In genomic region chr2:164385927-164386763, GRCm38 (mm10) we compare ENCODE assay signal across 8 mouse cellular contexts. TPM values are rescaled to one million over a fixed set of nuclear protein-coding genes. Genes with fewer than 3 reads are reported as not detected.
A peak's percentile ranks its signal among the peaks of the same experiment; 100 is the strongest.
DNase-seq lines count a peak whose midpoint lies in the region; ATAC-seq lines count a peak whose summit lies in the region.

No protein-coding gene starts in this region.

- H3K27me3 ChIP-seq in forebrain, embryonic 11.5 days (ENCODE audit: control insufficient read depth, insufficient read depth, low read length): peaks cover 12% of the 10 kb centered on the region
- peaks cover 12% of the 10 kb centered on the region for H3K27me3 ChIP-seq in limb, embryonic 11.5 days (ENCODE audit: control insufficient read depth, insufficient read depth, low read length)
- H3K27me3 ChIP-seq in stomach, embryonic 14.5 days (ENCODE audit: control insufficient read depth, insufficient read depth, low read length): no peaks in the 10 kb centered on the region

- H3K4me2 ChIP-seq in forebrain, embryonic 11.5 days (ENCODE audit: low read depth, low read length, severe bottlenecking): peak overlapping the region; percentile 6; the same call in 1 of the 2 replicates
- H3K4me2 ChIP-seq in limb, embryonic 11.5 days (ENCODE audit: low read depth, severe bottlenecking): no peak overlapping the region
- peak overlapping the region; percentile 16; the same call in 1 of the 2 replicates for H3K4me2 ChIP-seq in stomach, embryonic 14.5 days (replicated peaks; ENCODE audit: low read depth, low read length)

- intact Hi-C loops in heart, postnatal 25 days (cut with DNase I): loop anchor here (5.0 kb wide), 1 partner anchor 284 kb away; no protein-coding TSS in a partner anchor

- no peak overlapping the region for H3K4me3 ChIP-seq in forebrain, embryonic 11.5 days (ENCODE audit: low read depth, low read length)
- H3K4me3 ChIP-seq in limb, embryonic 11.5 days (ENCODE audit: low read depth, low read length): no peak overlapping the region
- H3K4me3 ChIP-seq in stomach, embryonic 14.5 days (ENCODE audit: low read depth, low read length): no peak overlapping the region

- peaks cover 4% of the 10 kb centered on the region; the same call in 1 of the 2 replicates for H3K4me1 ChIP-seq in forebrain, embryonic 11.5 days (replicated peaks; ENCODE audit: control insufficient read depth, insufficient read depth, low read length)
- H3K4me1 ChIP-seq in limb, embryonic 11.5 days (ENCODE audit: control insufficient read depth, insufficient read depth, low read length): peaks cover 8% of the 10 kb centered on the region; the same call in 1 of the 2 replicates
- peaks cover 14% of the 10 kb centered on the region; the same call in 1 of the 2 replicates for H3K4me1 ChIP-seq in stomach, embryonic 14.5 days (ENCODE audit: control insufficient read depth, insufficient read depth, low read length)

- WGBS in forebrain, embryonic 11.5 days: 6% methylated on average over 18 of the region's 18 CpGs
- WGBS in limb, embryonic 11.5 days: 15% methylated on average over 18 of the region's 18 CpGs
- 17% methylated on average over 18 of the region's 18 CpGs for WGBS in stomach, embryonic 14.5 days

- H3K9ac ChIP-seq in forebrain, embryonic 11.5 days (ENCODE audit: low read length): no peak overlapping the region
- no peak overlapping the region for H3K9ac ChIP-seq in limb, embryonic 11.5 days (ENCODE audit: low read length)
- H3K9ac ChIP-seq in stomach, embryonic 14.5 days (replicated peaks; ENCODE audit: low read depth, low read length): no peak overlapping the region

- H3K9me3 ChIP-seq in forebrain, embryonic 11.5 days (ENCODE audit: control insufficient read depth, low read length): no peaks in the 10 kb centered on the region
- H3K9me3 ChIP-seq in limb, embryonic 11.5 days (ENCODE audit: control insufficient read depth, low read length): no peaks in the 10 kb centered on the region
- H3K9me3 ChIP-seq in stomach, embryonic 14.5 days (ENCODE audit: control insufficient read depth, low read depth, low read length): no peaks in the 10 kb centered on the region

- no peaks in the 10 kb centered on the region for H3K36me3 ChIP-seq in forebrain, embryonic 11.5 days (ENCODE audit: control insufficient read depth, insufficient read depth, low read length)
- no peaks in the 10 kb centered on the region for H3K36me3 ChIP-seq in limb, embryonic 11.5 days (ENCODE audit: control insufficient read depth, insufficient read depth, low read length)
- no peaks in the 10 kb centered on the region for H3K36me3 ChIP-seq in stomach, embryonic 14.5 days (ENCODE audit: control insufficient read depth, insufficient read depth, low read length)

- peak; percentile 47 for DNase-seq in heart, postnatal 4 days
- DNase-seq in heart, postnatal 25 days (ENCODE audit: low spot score): no peak
- DNase-seq in MN1 (ENCODE audit: low spot score): peak; percentile 76
- DNase-seq in forebrain, embryonic 11.5 days (ENCODE audit: low spot score): peak; percentile 60
- peak; percentile 71 for DNase-seq in limb, embryonic 11.5 days (ENCODE audit: low spot score)
- no peak for DNase-seq in kidney, postnatal 25 days

- ATAC-seq in forebrain, embryonic 11.5 days (replicated peaks; ENCODE audit: low FRiP score): peak; percentile 67
- peak; percentile 78 for ATAC-seq in limb, embryonic 11.5 days (ENCODE audit: insufficient number of reproducible peaks, low FRiP score, low TSS enrichment, low read depth)
- peak; percentile 66; the same call in 1 of the 2 replicates for ATAC-seq in stomach, embryonic 14.5 days (ENCODE audit: insufficient number of reproducible peaks, insufficient read depth, low FRiP score, low read depth)
- no peak for ATAC-seq in monocyte, adult 5-6 weeks (replicated peaks; ENCODE audit: insufficient number of reproducible peaks, low FRiP score, low TSS enrichment, poor library complexity, severe bottlenecking)

- no peak overlapping the region for H3K27ac ChIP-seq in forebrain, embryonic 11.5 days (ENCODE audit: low read depth, low read length)
- H3K27ac ChIP-seq in limb, embryonic 11.5 days (replicated peaks; ENCODE audit: low read depth, low read length): 0 out of 2 replicates have a peak overlapping the region, but pooled peaks have one; percentile 30
- no peak overlapping the region for H3K27ac ChIP-seq in stomach, embryonic 14.5 days (ENCODE audit: low read length)

RNA-seq across cellular contexts. Expression of gene Slpi, which starts 2.8 kb away (rescaled TPM):
- total RNA-seq in heart, postnatal 4 days (2021): under 1 TPM; 0.41 to 0.83 TPM
- total RNA-seq in heart, postnatal 25 days (2021): 1 to 10 TPM; 3.1 to 7.2 TPM
- polyA plus RNA-seq in forebrain, embryonic 11.5 days (2014; fragmentation: Nextera tagmentation; extraction: Ambion mirVana): 0.31 and 0.32 TPM in 2 replicates
- 0.43 and 0.76 TPM in 2 replicates for polyA plus RNA-seq in limb, embryonic 11.5 days (2014; fragmentation: Nextera tagmentation; extraction: Ambion mirVana)
- polyA plus RNA-seq in stomach, embryonic 14.5 days (2014; fragmentation: Nextera tagmentation; extraction: Ambion mirVana): 0.58 and 1.8 TPM in 2 replicates
- 7.4 to 25.2 TPM (median 20.6 TPM) in 3 replicates for total RNA-seq in monocyte, adult 5-6 weeks (2017)

RNA-seq across cellular contexts. Expression of gene Rbpjl, which starts 16.8 kb away (rescaled TPM):
- not detected for total RNA-seq in heart, postnatal 4 days (2021)
- not detected for total RNA-seq in heart, postnatal 25 days (2021)
- not detected in 2 replicates for polyA plus RNA-seq in forebrain, embryonic 11.5 days (2014; fragmentation: Nextera tagmentation; extraction: Ambion mirVana)
- polyA plus RNA-seq in limb, embryonic 11.5 days (2014; fragmentation: Nextera tagmentation; extraction: Ambion mirVana): 0.04 and 0.16 TPM in 2 replicates
- 0.14 and 6.6 TPM in 2 replicates for polyA plus RNA-seq in stomach, embryonic 14.5 days (2014; fragmentation: Nextera tagmentation; extraction: Ambion mirVana)
- total RNA-seq in monocyte, adult 5-6 weeks (2017): not detected in 3 replicates

RNA-seq across cellular contexts. Expression of gene Matn4, which starts 18.8 kb away (rescaled TPM):
- total RNA-seq in heart, postnatal 4 days (2021): 1 to 10 TPM; 1.8 TPM
- total RNA-seq in heart, postnatal 25 days (2021): under 1 TPM; 0.42 to 0.52 TPM
- not detected in 2 replicates for polyA plus RNA-seq in forebrain, embryonic 11.5 days (2014; fragmentation: Nextera tagmentation; extraction: Ambion mirVana)
- polyA plus RNA-seq in limb, embryonic 11.5 days (2014; fragmentation: Nextera tagmentation; extraction: Ambion mirVana): 2.7 and 3.6 TPM in 2 replicates
- 1.1 and 2.0 TPM in 2 replicates for polyA plus RNA-seq in stomach, embryonic 14.5 days (2014; fragmentation: Nextera tagmentation; extraction: Ambion mirVana)
- not detected in 3 replicates for total RNA-seq in monocyte, adult 5-6 weeks (2017)

RNA-seq across cellular contexts. Expression of gene Svs5, which starts 53.6 kb away (rescaled TPM):
- not detected for total RNA-seq in heart, postnatal 4 days (2021)
- total RNA-seq in heart, postnatal 25 days (2021): not detected
- polyA plus RNA-seq in forebrain, embryonic 11.5 days (2014; fragmentation: Nextera tagmentation; extraction: Ambion mirVana): not detected in 2 replicates
- polyA plus RNA-seq in limb, embryonic 11.5 days (2014; fragmentation: Nextera tagmentation; extraction: Ambion mirVana): not detected in 2 replicates
- polyA plus RNA-seq in stomach, embryonic 14.5 days (2014; fragmentation: Nextera tagmentation; extraction: Ambion mirVana): not detected in 2 replicates
- not detected in 3 replicates for total RNA-seq in monocyte, adult 5-6 weeks (2017)

RNA-seq across cellular contexts. Expression of gene Sdc4, which starts 57.5 kb away (rescaled TPM):
- 10 to 100 TPM; 22.1 to 25.8 TPM for total RNA-seq in heart, postnatal 4 days (2021)
- 10 to 100 TPM; 19.7 to 22.4 TPM for total RNA-seq in heart, postnatal 25 days (2021)
- polyA plus RNA-seq in forebrain, embryonic 11.5 days (2014; fragmentation: Nextera tagmentation; extraction: Ambion mirVana): 15.3 and 15.9 TPM in 2 replicates
- polyA plus RNA-seq in limb, embryonic 11.5 days (2014; fragmentation: Nextera tagmentation; extraction: Ambion mirVana): 22.6 and 23.6 TPM in 2 replicates
- 104 and 120 TPM in 2 replicates for polyA plus RNA-seq in stomach, embryonic 14.5 days (2014; fragmentation: Nextera tagmentation; extraction: Ambion mirVana)
- total RNA-seq in monocyte, adult 5-6 weeks (2017): 14.1 to 26.0 TPM (median 16.6 TPM) in 3 replicates

Comparison
In these comparisons a context has a peak if more than half of its experiments do, and no peak if none do; other contexts are left out.
1. DNase-seq: peak in heart, postnatal 4 days (single experiment), MN1 (single experiment), forebrain, embryonic 11.5 days (single experiment) and limb, embryonic 11.5 days (single experiment); none in heart, postnatal 25 days (single experiment) and kidney, postnatal 25 days (0 of 2).